Mouse (Mus musculus): ENCODE measurements around the gene Fads1.
A peak's percentile ranks its signal among the peaks of the same experiment; 100 is the strongest.
"Not testable (repeated sequence)": the region's sequence is repeated elsewhere in the genome, so short reads cannot be mapped to it uniquely, and the experiment has no call there.

Gene Fads1

DNA sequence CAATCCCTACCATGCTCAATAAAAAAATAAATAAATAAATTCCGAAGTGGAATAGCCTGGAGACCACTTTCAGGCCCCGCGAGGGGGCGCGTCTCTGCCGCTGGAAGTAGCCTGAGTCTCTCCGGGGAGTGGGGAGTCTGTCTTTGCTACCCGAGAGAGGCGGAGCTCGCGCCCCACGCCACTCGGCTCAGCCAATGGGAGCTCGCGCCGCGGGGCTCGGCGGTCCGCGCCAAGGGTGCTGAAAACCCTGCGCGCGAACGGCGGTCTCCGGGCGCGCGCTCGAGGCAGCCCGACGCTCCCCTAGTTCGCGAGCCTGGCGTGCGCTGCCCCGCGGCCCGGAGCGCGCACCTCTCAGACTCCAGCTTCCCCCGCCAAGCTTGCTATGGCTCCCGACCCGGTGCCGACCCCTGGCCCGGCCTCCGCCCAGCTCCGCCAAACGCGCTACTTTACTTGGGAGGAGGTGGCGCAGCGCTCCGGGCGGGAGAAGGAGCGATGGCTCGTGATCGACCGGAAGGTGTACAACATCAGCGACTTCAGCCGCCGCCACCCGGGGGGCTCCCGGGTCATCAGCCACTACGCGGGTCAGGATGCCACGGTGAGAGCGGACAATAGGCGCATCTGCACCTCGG, at the start of gene Fads1:
Fads1 (plus strand) TSS at position 219 of the 629 bp plus-strand sequence.
- peak; percentile 83 to 94 for DNase-seq (ENCODE audit: low spot score in 2 of 2)

DNA sequence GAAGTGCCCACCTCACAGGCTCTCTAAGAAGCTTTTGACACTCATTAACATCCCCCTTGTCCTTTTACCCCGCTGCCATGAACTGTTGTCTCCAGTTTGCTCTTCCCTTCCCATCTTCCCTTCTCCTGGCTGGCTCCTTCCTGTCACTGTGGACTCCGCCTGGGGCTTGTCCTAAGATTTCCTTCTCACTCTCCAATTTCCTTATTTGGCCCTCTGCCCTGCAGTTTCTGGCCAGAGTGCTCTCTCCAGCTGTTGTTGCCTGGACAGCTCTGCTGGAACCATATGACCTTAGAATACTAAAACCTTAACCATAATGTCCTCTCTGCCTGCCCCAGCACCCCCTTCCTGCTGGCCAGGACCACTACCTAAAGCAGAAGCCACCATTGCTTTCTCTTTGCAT, 48.0 kb upstream of the Fads1 start:
- peak in 1 of 2 experiments; percentile 7 for DNase-seq (ENCODE audit: low spot score in 2 of 2)

DNA sequence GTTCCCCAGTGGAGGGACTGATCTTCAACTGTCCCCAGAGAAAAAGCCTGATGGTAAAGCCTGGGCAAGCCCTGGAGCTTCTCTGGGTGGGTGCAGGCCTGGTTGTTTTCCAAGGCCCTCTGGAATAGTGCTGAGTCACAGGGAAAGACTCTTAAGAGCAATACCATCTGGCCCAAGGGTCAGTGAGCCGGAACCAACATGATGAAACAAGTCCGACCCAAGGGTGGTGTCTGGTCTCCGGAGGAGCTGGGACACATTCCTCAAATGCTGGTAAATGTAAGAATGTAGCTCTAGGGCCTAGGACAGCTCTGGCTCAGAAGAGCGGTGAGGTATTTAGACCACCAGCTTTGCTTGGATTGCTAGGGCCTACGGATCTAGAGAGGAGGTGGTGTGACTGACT, 45.3 kb upstream of the Fads1 start:
- no peak for DNase-seq (ENCODE audit: low spot score in 2 of 2)

DNA sequence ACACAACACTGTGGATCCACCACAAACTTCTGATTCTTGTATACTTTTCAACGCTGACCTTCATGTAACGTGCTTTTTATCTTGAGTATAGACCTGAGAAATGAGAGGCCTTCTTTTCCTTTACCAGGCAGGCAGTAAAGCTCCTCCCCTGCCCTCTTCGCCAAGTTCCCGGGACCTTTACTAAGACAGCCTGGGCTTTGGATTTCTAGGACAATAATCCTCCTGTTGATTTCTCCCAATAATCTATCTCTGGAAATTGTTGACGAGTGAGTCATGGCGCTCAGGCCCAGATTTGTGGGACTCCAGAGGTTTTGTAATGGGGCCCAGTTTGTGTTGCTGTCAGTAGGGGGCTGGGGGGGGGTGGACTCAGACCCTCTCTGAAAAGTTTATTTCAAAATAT, 43.0 kb upstream of the Fads1 start:
- no peak for DNase-seq (ENCODE audit: low spot score in 2 of 2)

DNA sequence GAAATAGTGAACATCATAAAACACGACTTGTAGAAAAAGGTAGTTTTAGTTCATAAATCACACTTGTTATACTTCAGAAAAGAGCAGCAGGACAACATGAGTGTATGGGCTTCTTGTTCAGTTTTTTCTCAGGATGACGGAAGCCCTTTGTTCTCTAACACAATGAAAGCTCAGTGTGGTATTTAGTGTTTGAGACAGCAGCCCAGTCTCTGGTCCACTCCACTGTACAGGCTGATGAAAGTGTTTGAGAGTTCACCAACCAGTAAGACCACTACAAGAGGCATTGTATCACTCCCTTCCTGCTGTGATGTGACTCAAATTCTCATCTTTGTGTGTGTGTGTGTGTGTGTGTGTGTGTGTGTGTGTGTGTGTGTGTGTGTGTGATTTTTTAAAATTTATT, 39.0 kb upstream of the Fads1 start:
- DNase-seq (ENCODE audit: low spot score in 2 of 2), result no peak

DNA sequence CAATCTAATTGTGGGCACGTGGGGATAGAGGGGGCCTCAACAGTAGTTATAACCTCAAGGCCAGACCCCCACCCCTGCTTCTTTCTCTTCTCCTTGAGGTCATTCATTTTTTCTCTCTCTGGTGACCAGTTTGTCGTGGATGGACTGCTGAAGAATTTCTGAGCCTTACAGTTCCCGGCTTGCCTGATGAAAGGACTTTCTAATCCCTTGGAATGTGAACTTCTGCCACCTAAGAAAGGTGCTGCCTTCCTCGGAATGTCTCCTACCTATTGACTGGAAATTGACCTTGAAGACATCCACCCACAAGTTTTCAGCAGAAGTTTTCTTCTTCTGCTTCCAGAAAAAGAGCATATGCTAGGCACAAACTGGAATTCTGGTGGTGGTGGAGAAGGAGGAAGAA, 38.2 kb upstream of the Fads1 start:
- DNase-seq (ENCODE audit: low spot score in 2 of 2), result no peak

DNA sequence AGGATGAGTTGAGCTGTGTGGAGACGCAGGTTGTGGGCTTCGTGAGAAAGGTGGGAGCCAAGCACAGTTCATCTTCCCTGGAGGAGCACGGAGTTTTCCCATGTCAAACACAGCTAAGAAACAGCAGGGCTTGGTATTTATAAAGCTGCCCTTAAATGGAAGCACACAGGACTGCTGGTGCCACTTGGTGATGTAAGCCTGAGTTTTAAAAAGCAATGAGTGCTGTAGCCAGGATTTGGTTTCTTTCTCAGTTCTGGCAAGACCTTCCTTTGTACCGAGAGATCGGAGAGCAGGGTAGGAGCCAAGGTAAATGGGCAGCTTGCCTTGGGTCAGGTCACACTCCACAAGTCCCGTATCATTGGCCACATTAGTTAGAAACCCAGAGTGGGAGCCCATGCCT, 34.1 kb upstream of the Fads1 start:
- no peak for DNase-seq (ENCODE audit: low spot score in 2 of 2)

DNA sequence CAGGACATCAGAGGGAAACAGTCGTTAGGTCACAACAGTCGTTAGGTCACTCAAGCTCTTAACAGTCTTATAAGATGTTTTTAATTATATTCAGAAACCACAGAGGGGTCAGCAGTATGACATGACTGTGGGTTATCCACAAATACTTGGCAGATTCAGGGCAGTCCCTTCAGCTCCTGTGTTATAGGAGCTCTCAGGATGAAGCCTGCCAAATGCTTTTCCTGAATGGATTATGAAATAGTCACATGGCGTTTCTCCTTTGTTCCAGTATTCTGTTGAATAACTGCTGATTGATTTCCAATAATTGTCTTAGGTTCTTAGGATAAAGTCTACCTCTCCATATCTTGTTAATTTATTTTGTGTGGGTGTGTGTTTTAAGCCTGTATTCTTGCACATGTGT, 33.5 kb upstream of the Fads1 start:
- no peak for DNase-seq (ENCODE audit: low spot score in 2 of 2)

DNA sequence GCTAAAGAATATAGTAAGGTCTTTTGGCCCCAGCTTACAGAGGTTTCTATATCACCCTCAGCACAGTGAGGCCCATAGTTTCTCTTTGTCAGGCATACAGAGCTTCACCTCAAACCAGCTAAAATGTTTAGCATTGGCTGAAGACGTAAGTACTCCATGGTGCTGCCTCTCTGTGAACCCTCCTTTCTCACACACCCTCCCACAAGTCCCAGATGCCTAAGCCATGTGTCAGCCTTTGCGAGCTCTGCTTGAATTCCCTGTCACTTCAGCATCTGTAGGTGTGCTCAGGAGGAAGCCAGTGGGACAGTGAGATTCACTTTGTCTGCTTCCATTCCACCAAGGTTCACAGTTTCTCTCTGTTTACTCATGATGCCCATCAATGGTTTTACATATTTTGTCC, 25.0 kb upstream of the Fads1 start:
- no peak for DNase-seq (ENCODE audit: low spot score in 2 of 2)

DNA sequence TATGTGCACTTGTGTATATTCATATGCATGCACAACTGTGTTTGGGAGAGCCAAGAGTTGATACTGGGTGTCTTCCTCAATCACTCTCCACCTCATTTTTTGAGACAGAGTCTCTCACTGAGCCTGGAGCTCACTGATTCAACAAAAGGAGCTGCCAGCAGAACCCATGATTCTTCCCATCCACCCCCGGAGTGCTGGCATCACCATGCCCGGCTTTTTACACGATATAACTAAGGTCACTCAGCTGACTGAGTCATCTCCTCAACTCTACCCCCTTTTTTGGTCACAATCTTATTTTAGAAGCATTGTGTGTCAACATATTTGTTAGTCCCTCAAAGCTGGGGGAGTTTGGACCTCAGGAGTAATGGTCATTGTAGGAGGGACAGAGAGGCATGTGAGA, 18.8 kb upstream of the Fads1 start:
- no peak for DNase-seq (ENCODE audit: low spot score in 2 of 2)

DNA sequence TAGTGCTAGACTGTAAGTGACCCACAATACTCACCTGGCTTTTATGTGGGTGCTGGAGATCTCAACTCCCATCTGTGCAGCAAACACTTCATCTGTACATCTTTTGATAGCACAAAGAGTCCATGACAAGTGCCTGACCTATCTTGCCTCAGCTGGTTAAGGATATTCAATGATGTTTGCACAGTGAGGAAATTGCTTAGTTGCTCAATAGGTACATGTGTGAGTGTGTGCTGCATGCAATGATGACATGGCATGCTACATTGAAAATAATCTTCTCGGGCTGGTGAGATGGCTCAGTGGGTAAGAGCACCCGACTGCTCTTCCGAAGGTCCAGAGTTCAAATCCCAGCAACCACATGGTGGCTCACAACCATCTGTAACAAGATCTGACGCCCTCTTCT, 16.8 kb upstream of the Fads1 start:
- DNase-seq (ENCODE audit: low spot score in 2 of 2), result not testable (repeated sequence)

DNA sequence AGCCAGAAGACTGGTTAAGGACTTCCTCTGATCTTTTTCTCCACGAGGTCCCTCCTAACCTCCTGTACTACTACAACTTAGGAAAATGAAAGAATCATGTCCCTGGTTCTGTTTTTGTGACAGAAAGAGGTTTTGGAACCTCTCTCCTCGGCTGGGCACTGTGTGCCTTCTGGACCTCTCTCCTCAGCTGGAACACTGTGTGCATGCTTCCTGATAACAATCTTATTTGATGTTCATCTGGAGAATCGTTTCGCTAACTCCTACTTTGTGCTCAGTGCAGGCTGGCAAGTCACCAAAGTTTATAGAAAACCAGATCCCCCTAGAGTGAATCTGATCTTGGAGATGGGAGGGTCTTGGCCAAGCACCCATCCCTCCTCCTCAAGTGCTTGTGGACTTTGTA, 15.6 kb upstream of the Fads1 start:
- DNase-seq (ENCODE audit: low spot score in 2 of 2), result no peak

DNA sequence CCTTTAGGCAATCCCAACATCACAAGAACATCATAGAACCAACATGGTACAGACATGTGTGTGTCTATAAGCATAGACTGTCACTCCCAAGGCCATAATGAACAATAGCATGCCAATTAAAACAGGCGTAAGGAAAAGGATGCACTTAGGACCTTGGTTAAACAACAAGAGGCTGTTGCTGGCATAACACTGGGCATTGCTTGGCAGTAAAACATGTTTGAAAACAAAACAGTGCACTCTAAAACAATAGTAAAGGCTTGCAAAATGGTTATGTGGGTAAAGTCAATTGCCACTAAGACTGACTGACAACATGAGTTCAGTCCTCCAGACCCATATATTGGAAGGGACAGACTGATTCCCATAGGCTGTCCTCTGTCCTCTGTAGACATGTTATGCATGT, 14.7 kb upstream of the Fads1 start:
- no peak for DNase-seq (ENCODE audit: low spot score in 2 of 2)

DNA sequence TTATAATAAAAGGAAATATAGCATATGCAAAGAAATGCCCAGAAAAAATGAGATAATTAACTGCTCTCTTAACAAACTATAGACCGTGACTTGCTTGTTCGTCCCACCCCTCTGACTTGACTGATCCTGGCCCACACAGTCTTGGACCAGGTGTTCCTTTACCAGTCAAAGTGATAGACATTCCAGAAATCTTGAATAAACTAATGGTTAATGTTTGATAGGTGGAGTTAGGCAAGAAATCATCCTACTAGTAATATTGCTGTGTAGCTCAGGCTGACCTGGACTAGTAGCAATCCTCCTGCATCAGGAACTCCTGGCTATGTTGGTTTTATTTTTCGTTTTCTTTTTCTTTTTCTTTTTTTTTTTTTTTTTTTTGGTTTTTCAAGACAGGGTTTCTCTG, 14.2 kb upstream of the Fads1 start:
- DNase-seq (ENCODE audit: low spot score in 2 of 2), result no peak

DNA sequence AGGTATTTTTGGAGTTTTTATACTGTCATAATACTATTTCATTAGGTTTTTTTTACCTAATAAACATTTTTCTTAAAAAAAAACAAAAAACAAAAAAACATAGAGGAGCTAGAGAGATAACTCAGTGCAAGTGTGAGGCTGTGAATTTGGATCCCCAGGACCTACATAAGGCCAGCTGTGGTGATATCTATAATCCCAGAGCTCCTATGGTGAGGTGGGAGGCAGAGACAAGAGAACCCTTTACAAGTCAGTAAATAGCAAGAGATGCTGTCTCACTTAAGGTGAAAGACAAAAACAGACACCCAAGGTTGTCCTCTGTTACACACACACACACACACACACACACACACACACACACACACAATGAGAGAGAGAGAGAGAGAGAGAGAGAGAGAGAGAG, 13.5 kb upstream of the Fads1 start:
- DNase-seq (ENCODE audit: low spot score in 2 of 2), result no peak

DNA sequence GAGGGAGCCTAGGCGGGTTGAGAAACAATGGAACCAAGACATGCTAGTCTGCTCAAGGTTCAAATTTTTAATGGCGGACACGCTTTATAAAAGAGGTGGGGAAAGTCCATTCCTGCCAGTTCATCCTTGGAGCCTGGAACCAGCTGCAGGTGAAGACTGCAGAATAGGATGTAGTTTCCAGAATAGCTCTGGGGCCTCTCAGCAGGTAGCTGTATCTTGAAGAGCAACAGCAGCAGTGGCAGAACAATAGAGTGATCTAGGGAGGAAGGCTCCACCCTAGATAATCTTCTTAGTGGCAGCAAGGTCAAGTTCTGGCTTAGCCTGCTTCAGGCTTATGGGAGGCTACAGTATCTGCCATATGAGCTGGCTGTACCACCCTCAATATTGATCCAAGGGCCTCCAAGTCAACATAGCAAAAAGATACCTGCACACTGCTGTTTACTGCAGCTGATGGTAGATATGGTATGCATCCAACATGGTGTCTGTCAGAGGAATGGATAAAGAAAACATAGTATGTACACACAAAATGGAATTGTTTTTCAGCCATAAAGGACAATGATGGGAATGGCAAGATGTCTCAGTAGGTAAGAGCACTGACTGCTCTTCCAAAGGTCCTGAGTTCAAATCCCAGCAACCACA, 12.9 kb upstream of the Fads1 start:
- DNase-seq (ENCODE audit: low spot score in 2 of 2), result not testable (repeated sequence)

DNA sequence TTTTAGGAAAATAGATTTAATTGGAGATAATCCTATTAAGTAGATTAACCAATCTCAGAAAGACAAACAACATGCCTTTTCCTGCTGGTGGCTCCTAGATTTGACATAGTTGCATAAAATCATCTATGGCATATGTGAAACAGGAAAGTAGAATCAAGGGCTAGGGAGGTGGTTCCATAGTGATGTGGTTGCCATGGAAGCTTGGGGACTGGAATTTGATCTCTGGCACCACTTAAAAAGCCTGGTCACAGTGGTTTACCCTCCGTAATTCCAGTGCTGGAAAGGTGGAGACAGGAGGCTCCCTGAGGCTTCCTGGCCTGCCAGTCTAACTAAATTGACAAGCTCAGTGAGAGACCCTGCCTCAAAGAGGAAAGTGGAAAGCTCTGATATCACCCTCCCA, 12.2 kb upstream of the Fads1 start:
- no peak for DNase-seq (ENCODE audit: low spot score in 2 of 2)

DNA sequence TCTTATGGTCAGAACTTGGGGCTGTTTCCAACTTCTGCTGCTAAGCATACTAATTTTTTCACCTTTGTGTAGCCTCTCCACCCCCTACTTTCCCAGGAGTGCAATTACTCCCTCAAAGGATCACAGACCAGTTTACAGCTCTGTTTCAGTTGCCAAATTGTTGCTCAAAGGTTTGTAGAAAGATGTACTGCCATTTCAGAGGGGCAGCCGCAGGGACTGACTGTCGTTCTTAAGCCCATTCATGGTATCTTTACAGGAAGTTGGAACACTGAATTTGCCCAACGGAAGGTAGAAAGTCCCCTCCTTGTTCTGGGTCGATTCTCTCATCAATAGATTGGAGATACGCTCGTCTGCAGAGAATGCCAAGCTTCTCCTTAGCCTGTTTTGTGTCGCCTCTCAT, 11.3 kb upstream of the Fads1 start:
- DNase-seq (ENCODE audit: low spot score in 2 of 2), result no peak

DNA sequence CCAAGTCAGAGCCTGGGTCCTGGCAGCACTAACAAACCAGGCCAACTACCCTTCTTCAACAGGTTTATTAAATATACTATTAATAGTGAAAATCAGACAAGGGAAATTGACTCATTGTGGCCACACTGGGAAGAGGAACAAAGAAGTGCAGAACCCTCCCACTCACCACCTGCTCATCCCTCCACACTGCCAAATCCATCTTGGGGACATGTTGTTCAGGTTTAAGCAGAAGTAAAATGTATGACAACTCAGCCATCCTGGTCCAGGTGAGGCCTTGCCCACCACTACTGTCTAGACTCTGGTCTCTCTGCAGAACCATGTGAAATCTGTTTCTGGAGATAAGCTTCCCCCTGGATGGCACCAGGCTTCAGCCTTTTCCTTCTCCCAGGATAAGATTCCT, 10.8 kb upstream of the Fads1 start:
- peak in 1 of 2 experiments; percentile 74 for DNase-seq (ENCODE audit: low spot score in 2 of 2)

DNA sequence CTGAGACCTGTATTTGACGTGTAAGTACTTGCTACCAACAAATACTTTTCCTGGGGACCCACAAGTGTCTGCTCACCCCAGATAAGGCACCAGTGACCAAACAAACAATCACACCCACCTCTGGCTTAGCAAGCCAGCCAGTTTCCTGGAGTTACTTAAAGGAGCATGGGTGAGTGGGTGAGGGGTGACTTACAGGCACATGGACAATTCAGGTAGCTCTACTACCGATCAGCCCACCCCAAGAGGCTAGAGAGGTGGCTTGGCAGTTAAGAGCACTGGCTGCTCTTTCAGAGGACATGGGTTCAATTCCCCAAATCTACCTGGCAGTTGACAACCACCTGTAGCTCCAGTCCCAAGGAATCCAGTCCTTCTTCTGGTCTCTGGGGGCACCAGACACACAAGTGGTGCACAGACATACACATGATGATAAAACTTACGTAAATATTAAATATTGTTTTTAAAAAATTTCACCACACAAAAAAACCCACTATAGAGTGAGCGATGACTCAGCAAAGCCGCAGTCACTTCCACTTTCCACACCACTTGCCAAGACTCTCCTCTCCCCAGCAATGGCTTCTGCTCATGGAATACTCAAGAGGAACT, 9.5 kb upstream of the Fads1 start:
- DNase-seq (ENCODE audit: low spot score in 2 of 2), result no peak

DNA sequence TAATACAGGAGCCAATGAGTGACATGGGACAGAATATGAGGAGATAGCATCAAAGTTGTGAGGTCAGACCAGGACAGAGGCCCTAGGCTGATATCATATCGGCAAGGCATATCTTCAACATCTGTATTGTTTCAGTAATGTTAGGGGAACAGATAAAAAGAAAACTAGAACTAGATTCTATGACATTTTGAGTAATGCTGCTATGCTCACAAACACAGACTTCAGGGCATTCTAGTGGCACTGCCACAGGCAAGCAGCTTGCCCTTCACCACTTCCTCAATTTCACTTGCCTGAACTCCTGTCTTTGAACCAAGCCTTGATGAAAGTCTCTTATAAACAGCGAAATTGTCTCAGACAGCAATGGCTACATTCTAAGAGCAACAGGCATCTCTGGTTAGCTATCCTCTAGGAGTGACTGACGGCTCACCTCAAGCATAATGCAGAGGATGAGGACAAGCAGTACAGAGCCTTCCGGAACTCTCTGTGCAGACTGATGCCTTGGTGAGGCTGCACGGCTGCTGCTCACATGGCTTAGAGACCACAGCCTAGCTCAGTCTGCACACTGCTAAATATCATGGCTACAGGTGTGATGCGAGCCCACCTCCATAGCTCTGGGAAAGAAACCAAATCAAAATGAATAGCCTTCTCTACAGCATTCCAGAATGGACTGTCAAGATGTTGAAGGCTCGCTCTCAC, 8.7 kb upstream of the Fads1 start:
- DNase-seq (ENCODE audit: low spot score in 2 of 2), result no peak

DNA sequence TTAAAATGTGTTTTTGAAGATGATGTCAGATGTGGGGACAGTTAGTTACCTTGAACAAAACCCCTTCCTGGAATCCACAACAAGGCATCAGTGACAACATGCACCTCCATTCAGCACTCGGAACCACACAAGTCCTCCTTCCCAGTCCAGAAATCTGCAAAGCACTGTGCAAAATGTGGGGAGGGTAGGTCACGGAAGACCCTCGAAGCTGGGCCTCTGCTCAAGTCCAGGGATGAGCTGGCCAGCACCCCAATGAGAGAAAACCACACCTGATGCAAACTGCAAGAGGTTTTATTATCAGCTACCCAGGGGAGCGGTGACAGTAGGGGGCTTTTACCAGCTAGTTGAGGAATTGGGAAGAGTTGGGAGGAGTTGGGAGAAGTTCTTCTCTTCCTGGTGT, 7.7 kb upstream of the Fads1 start:
- no peak for DNase-seq (ENCODE audit: low spot score in 2 of 2)

DNA sequence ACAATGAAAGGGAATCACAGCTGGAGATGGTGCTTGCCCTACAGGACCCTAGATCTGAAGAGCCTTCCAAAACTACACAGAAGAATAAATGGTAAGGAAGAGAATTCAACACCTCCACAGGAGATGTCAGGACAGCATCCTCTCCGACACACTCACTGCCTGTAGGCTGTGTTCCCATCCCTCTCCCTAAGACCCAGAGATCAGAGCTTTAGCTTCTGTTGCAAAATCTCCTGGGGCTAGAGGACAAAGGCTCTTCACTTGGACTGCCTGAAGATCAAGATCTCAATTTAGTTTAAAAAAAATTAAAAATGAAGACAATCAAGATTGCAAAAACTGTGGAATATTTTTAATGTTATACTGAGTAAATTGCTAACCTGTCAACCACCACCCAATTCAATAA, 6.2 kb upstream of the Fads1 start:
- DNase-seq (ENCODE audit: low spot score in 2 of 2), result no peak
